Mouse (Mus musculus): ENCODE results near the gene Als2. TPM values are rescaled to one million over a fixed set of nuclear protein-coding genes. Genes with fewer than 3 reads are reported as not detected.

The Als2 gene
- polyA plus RNA-seq, 1 experiment from 2014 or later, result 23.0 TPM

DNA sequence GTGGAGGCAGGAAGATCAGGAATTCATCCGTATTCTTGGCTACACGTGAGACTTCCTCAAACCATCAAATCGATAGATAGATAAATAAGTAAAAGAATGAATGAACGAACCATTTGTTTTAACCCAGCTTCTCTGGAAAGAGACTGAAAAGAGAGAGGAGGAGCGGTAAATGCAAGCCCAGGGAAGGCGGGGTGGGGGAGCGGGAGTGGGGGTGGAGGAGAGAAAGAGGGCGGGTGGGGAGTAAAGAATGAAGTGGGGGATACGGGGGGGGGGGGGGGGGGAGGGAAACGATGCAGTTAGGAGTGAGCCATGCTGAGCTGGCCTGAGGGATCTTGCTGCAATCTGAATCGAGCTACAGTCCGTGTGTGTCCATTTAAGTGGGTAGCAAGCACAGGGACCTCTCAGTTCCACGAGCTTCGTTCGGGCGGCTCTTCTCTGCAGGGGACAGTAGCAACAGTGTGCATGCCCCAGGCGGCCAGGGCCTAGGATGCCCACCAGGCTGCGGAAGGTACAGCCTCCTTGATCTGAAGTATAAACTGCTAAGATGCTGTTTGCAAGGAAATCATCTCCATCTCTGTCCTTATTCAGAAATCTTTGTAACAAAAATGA, 16.4 kb upstream of the Als2 start:
- WGBS, result under 1% methylated on average over 15 of the region's 18 CpGs
- ATAC-seq, result peak; percentile 70
- no peak overlapping the region for H3K27ac ChIP-seq (ENCODE audit: low read length)
- H3K36me3 ChIP-seq (ENCODE audit: control insufficient read depth, insufficient read depth), result no peaks in the 10 kb centered on the region
- H3K27me3 ChIP-seq (replicated peaks; ENCODE audit: control insufficient read depth, insufficient read depth, low read length), result no peaks in the 10 kb centered on the region
- peak overlapping the region; percentile 53 for H3K4me2 ChIP-seq (ENCODE audit: low read length)
- peak overlapping the region; percentile 29 for H3K4me3 ChIP-seq (replicated peaks; ENCODE audit: low read length)
- peaks cover 6% of the 10 kb centered on the region; the same call in 1 of the 2 replicates for H3K4me1 ChIP-seq (replicated peaks; ENCODE audit: control insufficient read depth, insufficient read depth, low read length)
- H3K9ac ChIP-seq (replicated peaks; ENCODE audit: low read depth, low read length), result peak overlapping the region; percentile 47
- H3K9me3 ChIP-seq (ENCODE audit: control insufficient read depth, low read length), result no peaks in the 10 kb centered on the region

DNA sequence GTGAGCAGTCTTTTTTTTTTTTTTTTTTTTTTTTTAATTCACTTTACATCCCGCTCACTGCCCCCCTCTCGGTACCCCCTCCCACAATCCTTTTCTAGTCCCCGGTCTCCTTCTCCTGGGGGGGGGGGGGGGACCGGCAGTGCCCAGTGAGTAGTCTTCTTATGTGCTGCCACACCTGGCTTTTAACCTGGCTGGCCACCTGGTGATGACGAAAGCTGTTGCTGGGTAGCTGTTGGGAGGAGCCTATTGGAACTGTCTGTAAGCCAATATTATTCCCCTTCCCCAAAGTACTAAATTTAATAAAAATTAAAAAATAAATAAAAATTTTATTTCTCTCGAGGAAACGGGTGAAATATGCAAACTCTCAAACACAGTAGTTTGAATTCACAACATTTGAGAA, 15.7 kb upstream of the Als2 start:
- ATAC-seq, result no peak

DNA sequence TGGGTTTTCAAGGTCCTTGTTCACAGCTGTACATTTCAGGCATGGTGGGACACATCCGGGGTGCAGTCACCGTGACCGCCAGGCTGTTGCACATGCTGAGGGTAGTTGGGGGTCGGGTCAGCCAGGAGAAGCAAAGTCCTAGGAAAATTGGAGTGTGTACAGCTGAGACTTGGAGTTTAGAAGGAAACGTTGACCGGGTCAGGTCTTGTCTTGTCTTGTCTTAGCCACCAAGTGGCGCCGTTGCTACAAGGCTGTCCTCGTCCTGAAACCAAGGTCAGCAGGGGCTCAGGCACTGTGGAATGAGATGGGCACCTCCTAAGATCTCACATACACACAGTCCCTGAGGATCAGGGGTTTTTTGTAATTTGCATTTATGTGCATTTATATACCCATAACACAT, 10.6 kb upstream of the Als2 start:
- no peak for ATAC-seq
- 8% methylated on average over 9 of the region's 9 CpGs for WGBS

More for the DNA sequence above, 15.7 kb upstream of the Als2 start:
- peak overlapping the region; percentile 22 for H3K4me3 ChIP-seq (replicated peaks; ENCODE audit: low read length)
- H3K9ac ChIP-seq (replicated peaks; ENCODE audit: low read depth, low read length), result no peak overlapping the region
- peaks cover 6% of the 10 kb centered on the region; the same call in 1 of the 2 replicates for H3K4me1 ChIP-seq (replicated peaks; ENCODE audit: control insufficient read depth, insufficient read depth, low read length)
- H3K27ac ChIP-seq (ENCODE audit: low read length), result no peak overlapping the region
- H3K27me3 ChIP-seq (replicated peaks; ENCODE audit: control insufficient read depth, insufficient read depth, low read length), result no peaks in the 10 kb centered on the region
- 10% methylated on average over 6 of the region's 7 CpGs for WGBS
- H3K4me2 ChIP-seq (ENCODE audit: low read length), result peak overlapping the region; percentile 53
- H3K36me3 ChIP-seq (ENCODE audit: control insufficient read depth, insufficient read depth), result no peaks in the 10 kb centered on the region
- H3K9me3 ChIP-seq (ENCODE audit: control insufficient read depth, low read length), result no peaks in the 10 kb centered on the region

DNA sequence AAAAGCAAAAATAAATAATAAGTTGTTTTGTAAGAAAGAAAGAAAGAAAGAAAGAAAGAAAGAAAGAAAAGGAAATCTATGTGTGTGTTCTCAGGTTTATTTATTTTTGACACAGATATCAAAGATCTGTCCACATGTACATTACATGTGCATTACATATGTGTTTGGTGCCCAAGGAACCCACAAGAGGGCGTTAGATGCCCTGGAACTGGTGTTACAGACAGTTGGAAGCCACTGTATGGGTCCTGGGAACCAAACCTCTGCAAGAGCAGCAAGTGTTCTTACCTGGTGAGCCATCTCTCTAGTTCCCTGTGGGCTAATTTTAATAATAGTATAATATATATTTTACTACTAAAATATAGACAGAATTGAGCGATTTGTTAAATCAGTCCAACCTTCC, 6.7 kb upstream of the Als2 start:
- Histone ChIP-seq H3K4me2 (ENCODE audit: low read length) (no peak overlapping the region), H3K27me3 (replicated peaks; ENCODE audit: control insufficient read depth, insufficient read depth, low read length) (no peaks in the 10 kb centered on the region), H3K9me3 (ENCODE audit: control insufficient read depth, low read length) (no peaks in the 10 kb centered on the region), H3K4me3 (replicated peaks; ENCODE audit: low read length) (no peak overlapping the region), H3K27ac (ENCODE audit: low read length) (no peak overlapping the region), H3K4me1 (replicated peaks; ENCODE audit: control insufficient read depth, insufficient read depth, low read length) (no peaks in the 10 kb centered on the region), H3K36me3 (ENCODE audit: control insufficient read depth, insufficient read depth) (no peaks in the 10 kb centered on the region), H3K9ac (replicated peaks; ENCODE audit: low read depth, low read length) (no peak overlapping the region)
- WGBS, result 75% methylated on average over 2 of the region's 2 CpGs
- no peak for ATAC-seq

More for the DNA sequence above, 10.6 kb upstream of the Als2 start:
- H3K36me3 ChIP-seq (ENCODE audit: control insufficient read depth, insufficient read depth), result no peaks in the 10 kb centered on the region
- H3K9ac ChIP-seq (replicated peaks; ENCODE audit: low read depth, low read length), result no peak overlapping the region
- H3K4me3 ChIP-seq (replicated peaks; ENCODE audit: low read length), result no peak overlapping the region
- H3K27me3 ChIP-seq (replicated peaks; ENCODE audit: control insufficient read depth, insufficient read depth, low read length), result no peaks in the 10 kb centered on the region
- no peak overlapping the region for H3K27ac ChIP-seq (ENCODE audit: low read length)
- no peaks in the 10 kb centered on the region for H3K4me1 ChIP-seq (replicated peaks; ENCODE audit: control insufficient read depth, insufficient read depth, low read length)
- no peak overlapping the region for H3K4me2 ChIP-seq (ENCODE audit: low read length)
- H3K9me3 ChIP-seq (ENCODE audit: control insufficient read depth, low read length), result no peaks in the 10 kb centered on the region

DNA sequence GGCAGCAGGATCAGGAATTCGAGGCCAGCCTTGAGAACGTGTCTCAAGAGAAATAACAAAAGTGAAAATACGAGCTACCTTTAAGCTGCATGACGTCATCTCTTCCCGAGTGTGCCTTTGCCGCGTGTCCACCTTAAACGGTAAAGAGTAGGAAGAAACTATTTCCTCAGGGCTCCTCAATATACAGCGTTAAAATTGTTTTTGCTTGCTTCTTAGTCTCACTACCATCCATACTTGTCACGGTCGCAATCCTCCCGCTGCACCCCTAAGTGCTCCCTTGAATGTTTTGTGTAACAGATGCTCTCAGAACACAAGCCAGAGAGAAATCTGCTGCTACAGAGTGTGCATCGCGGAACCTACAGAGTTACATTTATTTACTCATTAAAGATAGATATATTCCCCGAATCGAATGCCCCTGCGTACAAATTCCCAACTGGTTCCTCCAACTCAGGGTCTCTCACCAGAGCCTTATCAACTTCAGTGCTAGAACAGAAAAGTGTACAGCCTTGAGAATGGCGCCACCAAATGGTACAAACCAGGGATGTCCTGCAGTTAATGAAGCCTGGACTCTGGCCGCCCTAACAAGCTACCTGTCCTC, 682 bp upstream of the Als2 start:
- Histone ChIP-seq H3K9me3 (ENCODE audit: control insufficient read depth, low read length) (no peaks in the 10 kb centered on the region), H3K36me3 (ENCODE audit: control insufficient read depth, insufficient read depth) (no peaks in the 10 kb centered on the region), H3K4me3 (replicated peaks; ENCODE audit: low read length) (peak overlapping the region; percentile 92), H3K9ac (replicated peaks; ENCODE audit: low read depth, low read length) (peak overlapping the region; percentile 55), H3K27ac (ENCODE audit: low read length) (peak overlapping the region; percentile 57; the same call in 1 of the 2 replicates), H3K4me1 (replicated peaks; ENCODE audit: control insufficient read depth, insufficient read depth, low read length) (peaks cover 13% of the 10 kb centered on the region), H3K4me2 (ENCODE audit: low read length) (peak overlapping the region; percentile 85), H3K27me3 (replicated peaks; ENCODE audit: control insufficient read depth, insufficient read depth, low read length) (no peaks in the 10 kb centered on the region)
- under 1% methylated on average over 19 of the region's 19 CpGs for WGBS
- ATAC-seq, result peak; percentile 27

DNA sequence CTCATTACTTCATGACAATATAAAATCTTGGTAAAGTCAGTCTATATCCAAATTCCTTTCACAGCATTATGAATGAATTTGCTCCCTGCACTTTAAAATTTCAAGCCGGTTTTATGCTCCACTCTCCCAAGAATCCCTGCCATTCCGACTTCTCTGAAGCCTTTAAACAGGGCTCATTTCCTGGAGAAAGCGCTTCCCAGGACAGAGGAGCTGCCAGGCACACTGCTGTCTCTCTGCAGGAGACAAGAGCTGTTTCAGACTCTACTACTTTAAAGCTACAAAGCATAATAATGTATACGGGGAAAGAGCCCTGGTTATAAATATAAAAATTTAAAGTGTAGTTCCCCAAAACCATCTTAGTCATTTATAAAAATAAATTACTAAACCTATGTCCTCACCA, 7.8 kb downstream of the Als2 start:
- Histone ChIP-seq H3K9ac (replicated peaks; ENCODE audit: low read depth, low read length) (no peak overlapping the region), H3K27ac (ENCODE audit: low read length) (no peak overlapping the region), H3K4me2 (ENCODE audit: low read length) (no peak overlapping the region), H3K4me3 (replicated peaks; ENCODE audit: low read length) (no peak overlapping the region), H3K36me3 (ENCODE audit: control insufficient read depth, insufficient read depth) (no peaks in the 10 kb centered on the region), H3K27me3 (replicated peaks; ENCODE audit: control insufficient read depth, insufficient read depth, low read length) (no peaks in the 10 kb centered on the region), H3K4me1 (replicated peaks; ENCODE audit: control insufficient read depth, insufficient read depth, low read length) (no peaks in the 10 kb centered on the region), H3K9me3 (ENCODE audit: control insufficient read depth, low read length) (no peaks in the 10 kb centered on the region)
- no peak for ATAC-seq
- WGBS, result 41% methylated on average over 4 of the region's 4 CpGs

DNA sequence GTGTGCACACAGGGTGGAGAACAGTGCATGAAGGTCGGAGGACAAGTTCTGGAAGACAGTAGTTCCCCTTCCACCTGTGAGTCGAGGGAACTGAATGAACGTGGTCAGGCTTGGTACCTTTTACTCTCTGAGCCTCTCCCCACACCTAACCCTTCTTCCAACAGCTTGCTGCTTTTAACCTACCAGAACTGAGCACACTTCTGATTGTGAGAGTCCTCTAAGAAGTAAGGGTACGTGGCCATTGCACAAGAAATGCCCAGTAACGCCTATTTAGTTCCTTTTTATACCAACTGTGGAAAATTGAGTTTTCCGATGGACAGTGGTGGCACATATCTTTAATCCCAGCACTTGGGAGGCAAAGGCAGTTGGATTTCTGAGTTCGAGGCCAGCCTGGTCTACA, 8.5 kb downstream of the Als2 start:
- Histone ChIP-seq H3K4me1 (replicated peaks; ENCODE audit: control insufficient read depth, insufficient read depth, low read length) (no peaks in the 10 kb centered on the region), H3K4me2 (ENCODE audit: low read length) (no peak overlapping the region), H3K9me3 (ENCODE audit: control insufficient read depth, low read length) (no peaks in the 10 kb centered on the region), H3K4me3 (replicated peaks; ENCODE audit: low read length) (no peak overlapping the region), H3K27ac (ENCODE audit: low read length) (no peak overlapping the region), H3K27me3 (replicated peaks; ENCODE audit: control insufficient read depth, insufficient read depth, low read length) (no peaks in the 10 kb centered on the region), H3K36me3 (ENCODE audit: control insufficient read depth, insufficient read depth) (no peaks in the 10 kb centered on the region), H3K9ac (replicated peaks; ENCODE audit: low read depth, low read length) (no peak overlapping the region)
- WGBS, result 90% methylated on average over 7 of the region's 7 CpGs
- ATAC-seq, result no peak

DNA sequence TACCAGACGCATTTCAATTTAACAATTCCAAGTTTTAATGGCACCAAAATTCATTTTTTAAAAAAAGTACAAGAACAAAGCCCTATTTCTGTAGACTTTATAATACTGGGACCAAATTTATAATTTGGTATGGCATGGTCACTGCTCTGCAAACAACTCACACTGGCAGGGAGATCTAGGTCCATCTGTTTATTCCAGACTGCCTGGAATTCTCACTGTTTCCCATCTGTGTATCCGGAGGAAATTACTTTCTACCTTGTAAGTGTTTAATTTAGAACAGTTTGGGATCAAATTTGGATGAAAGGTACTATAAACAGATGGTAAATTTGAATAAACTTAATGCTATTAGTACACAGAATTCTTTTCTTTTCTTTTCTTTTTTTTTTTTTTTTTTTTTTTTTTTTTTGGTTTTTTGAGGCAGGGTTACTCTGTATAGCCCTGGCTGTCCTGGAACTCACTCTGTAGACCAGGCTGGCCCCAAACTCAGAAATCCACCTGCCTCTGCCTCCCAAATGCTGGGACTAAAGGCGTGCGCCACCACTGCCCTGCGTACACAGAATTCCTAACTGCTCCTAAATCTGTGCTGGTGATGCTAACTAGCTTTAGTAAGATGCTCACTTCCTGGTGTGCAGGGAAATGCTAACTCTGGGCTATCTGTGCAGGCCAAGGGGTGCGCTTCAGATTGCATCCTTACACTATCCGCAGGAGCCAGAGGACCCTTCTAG, 14.8 kb downstream of the Als2 start:
- H3K4me2 ChIP-seq (ENCODE audit: low read length), result no peak overlapping the region
- ATAC-seq, result peak; percentile 72
- WGBS, result 84% methylated on average over 7 of the region's 7 CpGs

DNA sequence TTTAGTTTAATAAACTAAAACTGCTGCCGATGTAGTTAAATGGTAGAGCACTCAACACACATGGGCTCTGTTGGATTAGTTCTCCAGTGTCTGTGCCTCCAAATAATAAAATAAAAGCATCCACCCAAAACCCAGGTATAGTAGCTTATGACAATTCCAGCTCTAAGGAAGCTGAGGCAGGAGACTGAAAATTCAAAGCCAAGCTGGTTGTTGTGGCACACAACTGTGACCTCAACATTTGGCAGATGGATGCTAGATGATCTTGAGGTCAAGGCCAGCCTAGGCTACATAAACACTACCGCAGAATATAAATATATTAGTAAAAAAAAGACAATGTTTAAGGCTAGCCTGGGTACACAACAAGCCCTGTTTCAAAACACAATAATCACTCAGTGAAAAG, 15.4 kb downstream of the Als2 start:
- no peaks in the 10 kb centered on the region for H3K9me3 ChIP-seq (ENCODE audit: control insufficient read depth, low read length)
- no peak overlapping the region for H3K4me2 ChIP-seq (ENCODE audit: low read length)
- no peak overlapping the region for H3K4me3 ChIP-seq (replicated peaks; ENCODE audit: low read length)
- H3K27ac ChIP-seq (ENCODE audit: low read length), result no peak overlapping the region
- no peak for ATAC-seq
- H3K4me1 ChIP-seq (replicated peaks; ENCODE audit: control insufficient read depth, insufficient read depth, low read length), result no peaks in the 10 kb centered on the region
- no peaks in the 10 kb centered on the region for H3K27me3 ChIP-seq (replicated peaks; ENCODE audit: control insufficient read depth, insufficient read depth, low read length)
- no peaks in the 10 kb centered on the region for H3K36me3 ChIP-seq (ENCODE audit: control insufficient read depth, insufficient read depth)
- 89% methylated on average over 2 of the region's 2 CpGs for WGBS
- H3K9ac ChIP-seq (replicated peaks; ENCODE audit: low read depth, low read length), result no peak overlapping the region

More for the DNA sequence above, 14.8 kb downstream of the Als2 start:
- peak overlapping the region; percentile 39; the same call in 1 of the 2 replicates for H3K27ac ChIP-seq (ENCODE audit: low read length)
- H3K4me3 ChIP-seq (replicated peaks; ENCODE audit: low read length), result no peak overlapping the region
- no peaks in the 10 kb centered on the region for H3K36me3 ChIP-seq (ENCODE audit: control insufficient read depth, insufficient read depth)
- H3K27me3 ChIP-seq (replicated peaks; ENCODE audit: control insufficient read depth, insufficient read depth, low read length), result no peaks in the 10 kb centered on the region
- no peaks in the 10 kb centered on the region for H3K9me3 ChIP-seq (ENCODE audit: control insufficient read depth, low read length)
- no peaks in the 10 kb centered on the region for H3K4me1 ChIP-seq (replicated peaks; ENCODE audit: control insufficient read depth, insufficient read depth, low read length)
- no peak overlapping the region for H3K9ac ChIP-seq (replicated peaks; ENCODE audit: low read depth, low read length)
